Mouse (Mus musculus): ENCODE results near the gene Cdh22. TPM values are rescaled to one million over a fixed set of nuclear protein-coding genes. Genes with fewer than 3 reads are reported as not detected.

The Cdh22 gene
- polyA plus RNA-seq, 1 experiment from 2014 or later: 0.83 TPM

- Histone ChIP-seq H3K4me2 (replicated peaks) (no peak overlapping the region), H3K27ac (replicated peaks) (no peak overlapping the region), H3K9me3 (replicated peaks) (no peaks in the 10 kb centered on the region), H3K27me3 (peaks cover 71% of the 10 kb centered on the region), H3K4me1 (no peaks in the 10 kb centered on the region), H3K9ac (no peak overlapping the region), H3K4me3 (replicated peaks) (no peak overlapping the region), H3K36me3 (no peaks in the 10 kb centered on the region)
- no peak for ATAC-seq (ENCODE audit: insufficient number of reproducible peaks, low FRiP score, low TSS enrichment, low read depth)
- 21% methylated on average over 9 of the region's 9 CpGs for WGBS
These were observed 57.7 kb downstream of the Cdh22 start for GRCm38 (mm10) chr2:165176965-165177364.

GRCm38 (mm10) chr2:165166664-165167435 is 67.8 kb downstream of the Cdh22 start:
- Histone ChIP-seq H3K9ac (no peak overlapping the region), H3K27me3 (peaks cover under 1% of the 10 kb centered on the region; the same call in 1 of the 2 replicates), H3K27ac (replicated peaks) (no peak overlapping the region), H3K4me3 (replicated peaks) (no peak overlapping the region), H3K9me3 (replicated peaks) (no peaks in the 10 kb centered on the region), H3K4me2 (replicated peaks) (no peak overlapping the region), H3K4me1 (peaks cover 14% of the 10 kb centered on the region), H3K36me3 (no peaks in the 10 kb centered on the region)
- no peak for ATAC-seq (ENCODE audit: insufficient number of reproducible peaks, low FRiP score, low TSS enrichment, low read depth)
- WGBS: 7% methylated on average over 17 of the region's 18 CpGs

GRCm38 (mm10) chr2:165162221-165162620 is 72.4 kb downstream of the Cdh22 start:
- 8% methylated on average over 5 of the region's 5 CpGs for WGBS
- no peak for ATAC-seq (ENCODE audit: insufficient number of reproducible peaks, low FRiP score, low TSS enrichment, low read depth)
- peaks cover 11% of the 10 kb centered on the region for H3K27me3 ChIP-seq

GRCm38 (mm10) chr2:165160466-165160865 is 74.2 kb downstream of the Cdh22 start:
- H3K9ac ChIP-seq: no peak overlapping the region
- WGBS: 13% methylated on average over 5 of the region's 5 CpGs
- no peaks in the 10 kb centered on the region for H3K9me3 ChIP-seq (replicated peaks)
- no peak for ATAC-seq (ENCODE audit: insufficient number of reproducible peaks, low FRiP score, low TSS enrichment, low read depth)
- H3K36me3 ChIP-seq: no peaks in the 10 kb centered on the region
- no peak overlapping the region for H3K4me3 ChIP-seq (replicated peaks)
- no peak overlapping the region for H3K4me2 ChIP-seq (replicated peaks)
- peaks cover 11% of the 10 kb centered on the region; the same call in 1 of the 2 replicates for H3K27me3 ChIP-seq
- H3K4me1 ChIP-seq: no peaks in the 10 kb centered on the region
- H3K27ac ChIP-seq (replicated peaks): no peak overlapping the region

More at GRCm38 (mm10) chr2:165162221-165162620, 72.4 kb downstream of the Cdh22 start:
- Histone ChIP-seq H3K27ac (replicated peaks) (no peak overlapping the region), H3K9ac (no peak overlapping the region), H3K4me2 (replicated peaks) (no peak overlapping the region), H3K4me1 (peaks cover 12% of the 10 kb centered on the region), H3K4me3 (replicated peaks) (no peak overlapping the region), H3K36me3 (no peaks in the 10 kb centered on the region), H3K9me3 (replicated peaks) (no peaks in the 10 kb centered on the region)

- Histone ChIP-seq H3K4me2 (replicated peaks) (no peak overlapping the region), H3K9ac (no peak overlapping the region), H3K4me1 (no peaks in the 10 kb centered on the region), H3K9me3 (replicated peaks) (no peaks in the 10 kb centered on the region), H3K36me3 (no peaks in the 10 kb centered on the region), H3K27me3 (peaks cover 11% of the 10 kb centered on the region; the same call in 1 of the 2 replicates), H3K4me3 (replicated peaks) (no peak overlapping the region), H3K27ac (replicated peaks) (no peak overlapping the region)
- ATAC-seq (ENCODE audit: insufficient number of reproducible peaks, low FRiP score, low TSS enrichment, low read depth): no peak
- 18% methylated on average over 15 of the region's 15 CpGs for WGBS
These were observed 75.5 kb downstream of the Cdh22 start for GRCm38 (mm10) chr2:165159055-165159688.

- ATAC-seq (ENCODE audit: insufficient number of reproducible peaks, low FRiP score, low TSS enrichment, low read depth): no peak
- Histone ChIP-seq H3K9ac (no peak overlapping the region), H3K27ac (replicated peaks) (no peak overlapping the region), H3K9me3 (replicated peaks) (no peaks in the 10 kb centered on the region), H3K4me1 (no peaks in the 10 kb centered on the region), H3K4me2 (replicated peaks) (no peak overlapping the region), H3K27me3 (peaks cover 16% of the 10 kb centered on the region; the same call in 1 of the 2 replicates), H3K36me3 (no peaks in the 10 kb centered on the region), H3K4me3 (replicated peaks) (no peak overlapping the region)
- WGBS: 50% methylated on average over 4 of the region's 4 CpGs
These were observed 76.3 kb downstream of the Cdh22 start for GRCm38 (mm10) chr2:165158317-165158716.

- Histone ChIP-seq H3K4me2 (replicated peaks) (no peak overlapping the region), H3K4me1 (no peaks in the 10 kb centered on the region), H3K27ac (replicated peaks) (no peak overlapping the region), H3K27me3 (peaks cover 16% of the 10 kb centered on the region; the same call in 1 of the 2 replicates), H3K4me3 (replicated peaks) (no peak overlapping the region), H3K9ac (no peak overlapping the region), H3K9me3 (replicated peaks) (no peaks in the 10 kb centered on the region), H3K36me3 (no peaks in the 10 kb centered on the region)
- WGBS: 59% methylated on average over 11 of the region's 11 CpGs
- no peak for ATAC-seq (ENCODE audit: insufficient number of reproducible peaks, low FRiP score, low TSS enrichment, low read depth)
These were observed 76.8 kb downstream of the Cdh22 start for GRCm38 (mm10) chr2:165157900-165158299.

- no peaks in the 10 kb centered on the region for H3K36me3 ChIP-seq
- 35% methylated on average over 12 of the region's 12 CpGs for WGBS
- no peak overlapping the region for H3K9ac ChIP-seq
- no peaks in the 10 kb centered on the region for H3K4me1 ChIP-seq
- no peak overlapping the region for H3K27ac ChIP-seq (replicated peaks)
- ATAC-seq (ENCODE audit: insufficient number of reproducible peaks, low FRiP score, low TSS enrichment, low read depth): no peak
- no peak overlapping the region for H3K4me3 ChIP-seq (replicated peaks)
- no peak overlapping the region for H3K4me2 ChIP-seq (replicated peaks)
- H3K27me3 ChIP-seq: peaks cover 7% of the 10 kb centered on the region; the same call in 1 of the 2 replicates
- no peaks in the 10 kb centered on the region for H3K9me3 ChIP-seq (replicated peaks)
These were observed 81.6 kb downstream of the Cdh22 start for GRCm38 (mm10) chr2:165153006-165153405.

- no peak overlapping the region for H3K27ac ChIP-seq (replicated peaks)
- no peak overlapping the region for H3K9ac ChIP-seq
- peaks cover 10% of the 10 kb centered on the region for H3K27me3 ChIP-seq
- H3K4me1 ChIP-seq: no peaks in the 10 kb centered on the region
- no peaks in the 10 kb centered on the region for H3K9me3 ChIP-seq (replicated peaks)
- no peak overlapping the region for H3K4me3 ChIP-seq (replicated peaks)
- H3K4me2 ChIP-seq (replicated peaks): no peak overlapping the region
- 68% methylated on average over 3 of the region's 3 CpGs for WGBS
- ATAC-seq (ENCODE audit: insufficient number of reproducible peaks, low FRiP score, low TSS enrichment, low read depth): 0 out of 2 replicates have a peak, but pooled peaks have one; percentile 19
- H3K36me3 ChIP-seq: no peaks in the 10 kb centered on the region
These were observed 84.9 kb downstream of the Cdh22 start for GRCm38 (mm10) chr2:165149741-165150140.

GRCm38 (mm10) chr2:165145821-165146220 is 88.8 kb downstream of the Cdh22 start:
- ATAC-seq (ENCODE audit: insufficient number of reproducible peaks, low FRiP score, low TSS enrichment, low read depth): no peak

GRCm38 (mm10) chr2:165143487-165143886 is 91.2 kb downstream of the Cdh22 start:
- H3K27me3 ChIP-seq: peaks cover 20% of the 10 kb centered on the region
- 71% methylated on average over 14 of the region's 14 CpGs for WGBS
- H3K27ac ChIP-seq (replicated peaks): no peak overlapping the region
- no peak overlapping the region for H3K9ac ChIP-seq
- no peaks in the 10 kb centered on the region for H3K36me3 ChIP-seq
- no peaks in the 10 kb centered on the region for H3K4me1 ChIP-seq
- H3K9me3 ChIP-seq (replicated peaks): no peaks in the 10 kb centered on the region
- ATAC-seq (ENCODE audit: insufficient number of reproducible peaks, low FRiP score, low TSS enrichment, low read depth): no peak
- no peak overlapping the region for H3K4me3 ChIP-seq (replicated peaks)
- no peak overlapping the region for H3K4me2 ChIP-seq (replicated peaks)

More at GRCm38 (mm10) chr2:165145821-165146220, 88.8 kb downstream of the Cdh22 start:
- peaks cover 20% of the 10 kb centered on the region for H3K27me3 ChIP-seq
- H3K4me2 ChIP-seq (replicated peaks): no peak overlapping the region
- no peak overlapping the region for H3K27ac ChIP-seq (replicated peaks)
- H3K4me1 ChIP-seq: no peaks in the 10 kb centered on the region
- H3K9ac ChIP-seq: no peak overlapping the region
- 57% methylated on average over 13 of the region's 13 CpGs for WGBS
- no peaks in the 10 kb centered on the region for H3K36me3 ChIP-seq
- H3K9me3 ChIP-seq (replicated peaks): no peaks in the 10 kb centered on the region
- no peak overlapping the region for H3K4me3 ChIP-seq (replicated peaks)
